Mouse (Mus musculus): ENCODE data around the gene Eepd1.

DNA sequence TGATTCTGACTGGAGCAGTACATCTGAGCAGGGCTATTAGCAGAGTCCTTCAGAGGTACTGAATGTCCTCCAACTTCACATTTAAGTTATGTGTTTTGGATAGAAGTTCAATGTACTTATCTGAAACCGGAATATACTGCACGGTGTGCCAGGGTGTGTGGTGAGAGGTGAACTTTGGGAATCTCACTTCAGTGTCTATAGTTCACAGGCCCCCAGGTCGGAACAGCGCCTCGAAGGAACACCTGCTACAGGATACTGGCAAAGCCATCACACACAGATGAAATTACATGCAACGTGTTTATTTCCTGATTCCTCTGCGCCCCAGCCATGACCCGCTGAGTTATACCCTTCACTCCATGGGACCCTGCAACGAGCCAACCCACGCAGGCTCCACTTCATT, 14.3 kb downstream of the Eepd1 start:
- TF ChIP-seq CTCF (IDR thresholded peaks at IDR 0.05; ENCODE audit: low read depth, low read length): no peak
- no peak for TF ChIP-seq TAL1 (conservative IDR thresholded peaks at IDR 0.05; ENCODE audit: low read depth, low read length)
- TF ChIP-seq GATA2 (IDR thresholded peaks at IDR 0.05; ENCODE audit: borderline replicate concordance, low read depth, low read length): no peak
- TF ChIP-seq GATA1 (IDR thresholded peaks at IDR 0.05; ENCODE audit: borderline replicate concordance, low read length): no peak
